Mouse (Mus musculus) kidney, postnatal 36 days (tissue): ENCODE measurements around the gene Gm45716.
A peak's percentile ranks its signal among the peaks of the same experiment; 100 is the strongest.

Experiments
- DNase-seq, 2 experiments: peaks; one replicate each; pipeline ENCODE4 v3.0.0; 2021 to 2022; ENCODE audit warnings: mixed read lengths in 2 of 2

The Gm45716 gene

DNA sequence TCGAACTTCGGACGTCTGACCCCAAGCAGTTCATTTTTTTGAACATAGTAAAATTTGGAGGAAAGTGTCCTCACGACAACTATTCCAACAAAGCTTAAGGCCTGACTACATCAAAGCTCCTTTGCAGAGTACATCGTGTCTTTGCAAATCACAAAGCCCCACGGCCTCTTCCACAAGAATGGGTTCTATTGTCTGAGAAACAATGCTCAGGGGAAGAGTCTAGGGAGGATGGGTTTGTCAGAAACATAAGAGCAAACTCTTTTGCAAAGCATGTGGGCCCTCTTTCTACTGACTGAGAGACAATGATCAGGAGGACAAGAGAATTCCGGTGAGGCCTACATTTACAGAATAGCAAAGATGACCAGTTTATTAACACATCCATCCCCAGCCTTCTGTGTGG, 26.8 kb downstream of the Gm45716 start:
- no peak for DNase-seq

GRCm38 (mm10) chr11:90220022-90220645, 32.7 kb downstream of the Gm45716 start:
- DNase-seq, result no peak

GRCm38 (mm10) chr11:90220750-90221149, 33.3 kb downstream of the Gm45716 start:
- DNase-seq, result peak in 1 of 2 experiments; percentile 51

- peak; percentile 47 to 78 for DNase-seq
Observed at GRCm38 (mm10) chr11:90224914-90225470, 37.5 kb downstream of the Gm45716 start.

- DNase-seq, result no peak
Observed at GRCm38 (mm10) chr11:90227000-90227922, 39.8 kb downstream of the Gm45716 start.

- DNase-seq, result no peak
Observed at GRCm38 (mm10) chr11:90228251-90228949, 40.9 kb downstream of the Gm45716 start.

DNA sequence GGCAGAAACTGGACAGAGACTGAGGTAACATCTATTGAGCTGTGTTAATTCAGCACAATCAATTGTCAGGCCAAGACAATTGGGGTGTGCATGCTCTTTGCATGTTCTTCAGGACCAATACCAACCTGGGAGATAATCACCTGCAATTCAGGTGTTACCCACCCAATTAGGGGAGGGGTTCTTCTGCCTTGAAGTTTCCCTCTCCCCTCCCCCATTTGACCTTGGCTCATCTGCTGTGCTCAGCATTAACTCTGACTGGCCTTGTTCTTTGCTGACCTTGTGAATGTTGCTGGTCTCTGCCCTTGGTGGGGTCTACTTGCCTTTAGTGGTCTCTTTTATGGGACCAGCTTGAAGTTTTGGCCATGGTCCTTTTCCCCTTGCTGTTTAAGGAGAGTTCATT, 42.3 kb downstream of the Gm45716 start:
- no peak for DNase-seq

DNA sequence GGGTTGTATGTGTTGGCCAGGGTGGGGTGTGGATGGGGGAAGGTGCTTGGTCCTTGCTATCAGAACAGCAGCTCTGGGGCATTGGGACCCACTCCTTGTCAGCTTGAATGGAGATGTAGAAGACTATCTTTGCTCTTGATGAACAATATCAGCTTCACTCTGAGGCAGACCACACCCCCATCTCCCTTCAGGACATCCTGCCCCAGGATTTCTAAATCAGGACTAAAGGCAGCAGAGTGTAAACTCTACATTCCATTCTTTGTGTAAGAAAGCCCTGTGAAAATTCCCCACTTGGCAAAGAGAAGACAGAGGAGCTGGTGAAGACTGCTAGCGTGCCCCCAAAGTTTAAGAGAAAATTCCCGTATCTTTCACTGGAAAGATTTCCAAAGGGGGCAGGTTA, 43.2 kb downstream of the Gm45716 start:
- peak; percentile 43 to 51 for DNase-seq

GRCm38 (mm10) chr11:90231631-90232030, 44.1 kb downstream of the Gm45716 start:
- peak in 1 of 2 experiments; percentile 37 for DNase-seq

DNA sequence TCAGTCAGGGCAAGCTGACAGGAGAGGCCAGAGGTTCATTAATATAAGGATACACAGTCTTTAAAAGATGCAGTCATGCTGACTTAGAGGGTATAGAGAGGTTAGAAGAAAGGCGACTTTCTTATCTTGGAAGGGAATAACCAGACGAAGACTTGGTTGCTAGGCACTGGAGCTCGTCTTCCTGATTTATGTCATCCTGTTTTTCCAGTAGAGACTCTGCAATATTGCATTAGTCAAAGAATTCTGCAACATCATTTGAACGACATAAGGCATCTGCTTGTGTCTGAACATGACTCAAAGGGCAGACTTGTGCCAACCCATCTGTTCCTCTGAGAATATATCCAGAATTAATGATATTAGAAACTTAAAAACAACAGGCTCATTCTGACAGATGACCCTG, 45.2 kb downstream of the Gm45716 start:
- peak in 1 of 2 experiments; percentile 46 for DNase-seq

DNA sequence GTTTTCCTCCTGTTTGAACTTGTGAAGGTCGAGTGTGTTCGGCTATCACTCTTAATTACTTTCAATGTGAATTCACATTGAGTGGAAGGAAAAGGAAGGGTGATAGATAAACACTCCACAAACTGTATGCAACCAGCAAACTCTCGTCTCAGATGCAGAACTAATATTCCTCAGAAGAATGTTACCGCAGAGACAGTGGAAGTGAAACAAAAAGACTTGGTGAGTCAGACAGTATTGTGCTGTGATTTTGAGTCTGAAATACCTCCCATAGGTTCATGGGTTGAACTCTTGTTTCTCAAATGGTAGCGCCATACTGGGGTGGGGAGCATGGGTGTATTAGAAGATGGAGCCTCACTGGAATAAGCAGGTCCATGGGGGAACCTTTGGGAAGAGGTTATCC, 47.7 kb downstream of the Gm45716 start:
- no peak for DNase-seq

- DNase-seq, result no peak
Observed at GRCm38 (mm10) chr11:90237616-90238015, 50.1 kb downstream of the Gm45716 start.

GRCm38 (mm10) chr11:90238657-90239056, 51.2 kb downstream of the Gm45716 start:
- DNase-seq, result no peak

GRCm38 (mm10) chr11:90240652-90241330, 53.3 kb downstream of the Gm45716 start:
- peak; percentile 37 to 45 for DNase-seq

GRCm38 (mm10) chr11:90241874-90242273, 54.4 kb downstream of the Gm45716 start:
- DNase-seq, result no peak

GRCm38 (mm10) chr11:90243300-90243699, 55.8 kb downstream of the Gm45716 start:
- no peak for DNase-seq

DNA sequence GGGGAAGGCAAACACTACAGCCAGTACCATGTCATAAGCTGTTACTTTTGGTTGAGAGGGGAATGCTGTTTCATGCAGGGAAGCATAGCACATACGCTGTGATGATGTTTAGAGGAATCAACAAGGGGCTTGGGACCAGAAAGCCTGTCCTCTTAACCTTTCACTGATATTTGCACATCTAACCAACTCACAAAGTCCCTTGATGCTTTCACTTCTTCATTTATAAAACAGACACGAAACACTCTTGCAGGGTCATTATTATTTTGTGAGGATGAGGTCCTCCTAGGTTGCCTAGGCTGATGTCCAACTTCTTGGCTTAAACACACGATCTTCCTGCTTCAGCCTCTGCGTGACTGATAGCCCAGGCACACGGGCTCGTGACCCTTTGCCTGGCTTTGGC, 58.1 kb downstream of the Gm45716 start:
- DNase-seq, result no peak

DNA sequence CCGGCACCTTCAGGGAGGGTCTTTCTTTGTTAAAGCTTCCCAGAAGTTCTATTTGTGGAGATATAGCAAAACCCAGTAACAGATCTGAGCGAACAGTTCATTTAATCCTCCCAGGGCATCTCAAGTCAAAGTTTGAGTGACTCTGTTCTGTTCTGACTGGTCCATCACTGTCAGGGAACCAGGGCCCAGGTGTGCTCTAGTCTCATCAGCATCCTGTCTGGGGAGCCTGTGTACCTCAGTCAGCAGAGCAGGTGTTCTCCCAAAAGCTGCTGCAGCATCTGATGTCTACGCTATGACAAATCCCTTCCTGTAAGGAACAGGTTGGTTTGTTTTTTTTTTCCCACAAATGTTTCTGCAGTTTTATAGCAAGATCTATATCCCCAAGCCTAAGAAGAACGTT, 59.2 kb downstream of the Gm45716 start:
- no peak for DNase-seq

- no peak for DNase-seq
Observed at GRCm38 (mm10) chr11:90247793-90248192, 60.3 kb downstream of the Gm45716 start.

DNA sequence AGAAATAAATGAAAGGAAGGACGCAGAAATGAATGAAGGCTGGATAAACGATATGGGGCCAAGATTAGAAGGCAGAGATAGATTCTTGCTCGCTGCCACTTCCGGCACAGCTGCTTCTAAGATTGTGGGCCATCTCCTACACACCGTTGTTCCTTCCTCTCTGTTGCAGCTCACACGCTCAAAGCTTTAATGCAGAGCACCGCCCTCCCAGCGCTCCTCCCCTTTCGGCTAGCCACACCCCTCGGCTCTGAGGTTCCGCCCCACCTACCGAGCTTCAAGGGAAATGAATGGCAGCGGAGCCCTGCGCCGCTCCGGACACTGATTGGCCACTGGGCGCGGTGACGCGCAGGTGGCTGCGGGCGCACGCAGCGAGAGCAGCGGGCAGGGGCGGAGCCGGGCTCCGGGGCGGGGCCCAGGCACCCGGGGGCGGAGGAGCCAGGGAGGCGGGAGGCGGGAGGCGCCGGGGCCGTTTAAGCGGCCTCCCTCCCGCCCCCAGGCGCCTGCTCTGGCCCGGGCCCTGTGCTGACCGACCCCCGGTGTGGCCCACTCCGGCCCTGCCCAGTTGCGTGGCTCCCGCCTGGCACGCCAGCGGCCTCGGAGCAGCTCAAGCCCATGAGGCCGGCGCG, 61.7 kb downstream of the Gm45716 start, which contains the start of gene Mmd:
Gene Mmd, plus strand, starts transcription at position 432 of the 626 bp plus-strand sequence.
- DNase-seq, result peak; percentile 98 to 99

DNA sequence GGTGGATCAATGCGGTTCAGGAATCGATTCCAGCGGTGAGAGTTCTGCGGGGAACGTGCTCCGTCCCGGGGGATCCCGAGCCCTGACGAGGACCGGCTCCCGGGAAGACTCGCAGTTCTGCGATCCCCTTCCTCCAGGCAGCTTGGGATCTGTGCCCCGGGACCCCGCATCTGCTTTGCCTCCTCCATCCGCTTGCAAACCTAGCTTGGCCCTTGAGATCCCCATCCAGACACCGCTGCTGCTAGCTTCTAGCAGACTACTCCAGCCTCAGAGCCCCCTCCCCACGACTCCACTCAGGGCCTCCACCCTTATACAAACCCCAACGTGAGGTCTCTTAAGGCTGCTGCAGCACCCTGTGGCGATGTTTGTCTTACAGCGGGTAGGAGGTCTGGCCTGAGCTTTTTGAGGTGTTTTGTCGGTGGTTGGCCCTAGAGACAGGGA, 62.2 kb downstream of the Gm45716 start:
- DNase-seq, result no peak

- DNase-seq, result peak; percentile 16 to 27
Observed at GRCm38 (mm10) chr11:90250189-90250588, 62.7 kb downstream of the Gm45716 start.
